Mouse (Mus musculus) kidney, adult 2 months (tissue): ENCODE results near the gene Wdr66. TPM values are rescaled to one million over a fixed set of nuclear protein-coding genes. Genes with fewer than 3 reads are reported as not detected.

Source experiments
- DNase-seq: peaks from one replicate; pipeline ENCODE4 v3.0.0; 2021
- H3K27ac ChIP-seq: fragments of 200-500 bp; 2 replicates; pipeline ENCODE4 v1.5.1; 2012; ENCODE audit warnings: low read depth, low read length, control low read depth, inconsistent platforms; ENCODE audit not compliant: insufficient read depth
- H3K27me3 ChIP-seq: fragments of 200-500 bp; replicated peaks from 2 replicates; pipeline ENCODE4 v1.6.1; 2012; ENCODE audit warnings: mild to moderate bottlenecking, moderate library complexity, low read length, inconsistent platforms; ENCODE audit not compliant: control insufficient read depth, insufficient read depth
- H3K36me3 ChIP-seq: fragments of 200-500 bp; 2 replicates; pipeline ENCODE4 v1.6.1; 2012; ENCODE audit warnings: mild to moderate bottlenecking, moderate library complexity, low read length, inconsistent platforms; ENCODE audit not compliant: control insufficient read depth, insufficient read depth
- H3K4me1 ChIP-seq: fragments of 200-500 bp; 2 replicates; pipeline ENCODE4 v1.6.1; 2011; ENCODE audit warnings: low read length; ENCODE audit not compliant: control insufficient read depth, insufficient read depth
- H3K4me3 ChIP-seq: fragments of 200-500 bp; 2 replicates; pipeline ENCODE4 v1.5.1; 2011; ENCODE audit warnings: mild to moderate bottlenecking, low read depth, low read length, control low read depth; ENCODE audit not compliant: insufficient read depth
- CTCF ChIP-seq: fragments of 200-500 bp; conservative IDR thresholded peaks from 2 replicates; pipeline ENCODE4 v1.5.1; 2011; ENCODE audit warnings: low read depth, mild to moderate bottlenecking, control low read depth, low read length, moderate library complexity, mixed read lengths; ENCODE audit not compliant: insufficient read depth, insufficient read length
- POLR2A ChIP-seq: fragments of 200-500 bp; IDR thresholded peaks from one replicate; pipeline ENCODE4 v1.6.1; 2011; ENCODE audit warnings: low read depth, low read length, control low read depth
- WGBS: fragments of 180-500 bp; shearing (Covaris S2); methylation state at CpG from one replicate; pipeline ENCODE4 v1.1.7; 2018; 5-methylcytosine and 5-hydroxymethylcytosine counted together
- polyA plus RNA-seq: library from polyadenylated mRNA; depleted of rRNA; stranded (reverse); fragments of >200 nt; gene quantifications from 2 replicates; pipeline ENCODE4 v1.2.3, GENCODE M21; 2012

The Wdr66 gene
- polyA plus RNA-seq, 1 experiment: 2.9 TPM

DNA sequence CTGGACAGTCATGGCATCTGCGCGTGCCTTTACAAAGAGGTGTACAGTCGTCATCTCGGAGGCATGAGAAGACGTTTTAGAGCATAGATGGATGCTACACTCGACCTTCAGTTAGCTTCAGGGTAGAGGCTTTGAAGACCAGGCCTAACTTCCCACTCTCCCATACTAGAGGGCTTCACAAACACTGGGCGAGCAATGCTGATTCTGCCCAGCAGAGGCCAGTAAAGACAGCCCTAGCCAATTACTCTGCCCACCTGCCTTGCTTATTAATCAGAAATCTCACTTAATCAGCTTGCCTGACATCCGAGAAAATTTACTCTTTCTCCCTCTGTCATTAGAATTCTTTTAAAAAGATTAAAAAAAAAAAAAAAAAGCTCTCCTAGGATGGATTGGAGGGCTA, 33.3 kb downstream of the Wdr66 start:
- Histone ChIP-seq H3K4me3 (no peak overlapping the region), H3K4me1 (no peaks in the 10 kb centered on the region), H3K27me3 (no peaks in the 10 kb centered on the region), H3K27ac (no peak overlapping the region), H3K36me3 (no peaks in the 10 kb centered on the region)
- WGBS: 42% methylated on average over 8 of the region's 8 CpGs
- peak; percentile 56 for DNase-seq
- TF ChIP-seq POLR2A (no peak), CTCF (peak; percentile 66; the same call in 1 of the 2 replicates)

DNA sequence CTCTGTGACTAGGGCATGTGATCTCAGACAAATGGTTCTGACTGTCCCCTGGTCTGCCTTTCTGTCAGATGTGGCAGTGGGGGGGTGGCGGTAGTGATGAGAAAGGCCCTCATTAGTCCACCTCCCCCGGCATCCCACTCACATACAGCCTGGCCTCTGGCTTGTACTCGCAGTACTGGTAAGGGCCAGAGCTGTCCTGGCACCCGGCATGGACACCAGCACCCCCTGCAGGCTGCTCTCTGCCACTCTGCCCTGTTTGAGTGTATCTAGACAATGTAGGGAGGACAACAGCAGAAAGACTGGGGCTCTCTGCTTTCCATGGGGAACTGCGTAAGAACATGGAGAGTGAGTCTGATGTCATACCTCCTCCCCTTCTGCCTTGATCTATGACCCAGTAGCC, 36.2 kb downstream of the Wdr66 start:
- no peak for DNase-seq
- Histone ChIP-seq H3K27ac (no peak overlapping the region), H3K4me3 (no peak overlapping the region), H3K4me1 (no peaks in the 10 kb centered on the region), H3K36me3 (no peaks in the 10 kb centered on the region), H3K27me3 (no peaks in the 10 kb centered on the region)
- TF ChIP-seq POLR2A (no peak), CTCF (peak; percentile 30; the same call in 1 of the 2 replicates)
- WGBS: 88% methylated on average over 5 of the region's 5 CpGs

DNA sequence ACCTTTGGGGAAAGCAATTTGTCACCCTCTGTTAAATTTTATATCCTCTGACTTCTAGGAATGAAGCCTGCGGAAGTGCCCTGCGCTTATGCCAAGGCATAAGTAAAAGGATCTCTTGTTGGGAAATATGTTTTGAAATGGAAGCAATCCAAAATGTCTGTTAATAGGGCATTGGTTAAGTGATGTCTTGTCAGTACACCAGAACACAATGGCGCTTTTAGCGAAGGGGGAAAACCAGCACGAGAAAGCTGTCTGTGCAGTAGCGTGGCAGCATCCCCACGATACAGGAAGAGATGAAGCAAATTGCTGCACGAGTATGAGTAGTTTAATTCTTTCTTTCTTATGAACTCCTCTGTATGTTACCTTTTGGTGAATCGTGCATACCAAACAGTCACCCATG, 42.8 kb downstream of the Wdr66 start:
- H3K36me3 ChIP-seq: no peaks in the 10 kb centered on the region
- H3K4me3 ChIP-seq: no peak overlapping the region
- H3K27ac ChIP-seq: no peak overlapping the region
- no peaks in the 10 kb centered on the region for H3K27me3 ChIP-seq
- no peak for TF ChIP-seq CTCF
- no peak for TF ChIP-seq POLR2A
- WGBS: 59% methylated on average over 9 of the region's 9 CpGs
- H3K4me1 ChIP-seq: no peaks in the 10 kb centered on the region
- no peak for DNase-seq

DNA sequence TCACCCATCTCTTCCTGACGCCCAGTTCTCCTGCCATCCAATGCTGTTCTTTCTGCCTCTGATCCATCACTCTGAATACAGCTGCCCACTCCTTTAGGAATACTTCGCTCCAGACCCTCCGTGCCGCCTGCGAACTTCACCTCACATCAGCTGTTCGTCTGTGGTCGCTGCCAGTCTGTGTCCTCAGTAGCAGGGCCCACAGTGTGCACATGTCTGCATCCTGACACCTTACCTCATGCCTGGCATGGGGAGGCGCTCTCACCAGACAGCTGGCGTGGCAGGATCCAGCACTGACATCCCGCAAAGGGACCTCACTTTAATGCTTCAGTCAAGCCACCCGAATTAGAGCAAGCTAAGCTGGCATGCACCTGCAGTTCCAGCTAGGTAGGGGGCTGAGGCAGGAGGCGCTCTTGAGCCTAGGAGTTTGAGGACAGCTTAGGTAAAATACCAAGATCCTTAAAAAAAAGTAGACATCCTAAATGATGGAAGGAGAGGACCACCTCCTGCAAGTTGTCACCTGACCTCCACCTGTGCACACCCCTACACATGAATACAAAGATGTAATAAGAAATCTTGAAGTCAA, 44.4 kb downstream of the Wdr66 start:
- peak; percentile 25 for DNase-seq
- TF ChIP-seq CTCF: peak; percentile 43; the same call in 1 of the 2 replicates
- no peak for TF ChIP-seq POLR2A
- 86% methylated on average over 12 of the region's 12 CpGs for WGBS
- Histone ChIP-seq H3K27me3 (no peaks in the 10 kb centered on the region), H3K27ac (no peak overlapping the region), H3K36me3 (no peaks in the 10 kb centered on the region), H3K4me1 (no peaks in the 10 kb centered on the region), H3K4me3 (no peak overlapping the region)

DNA sequence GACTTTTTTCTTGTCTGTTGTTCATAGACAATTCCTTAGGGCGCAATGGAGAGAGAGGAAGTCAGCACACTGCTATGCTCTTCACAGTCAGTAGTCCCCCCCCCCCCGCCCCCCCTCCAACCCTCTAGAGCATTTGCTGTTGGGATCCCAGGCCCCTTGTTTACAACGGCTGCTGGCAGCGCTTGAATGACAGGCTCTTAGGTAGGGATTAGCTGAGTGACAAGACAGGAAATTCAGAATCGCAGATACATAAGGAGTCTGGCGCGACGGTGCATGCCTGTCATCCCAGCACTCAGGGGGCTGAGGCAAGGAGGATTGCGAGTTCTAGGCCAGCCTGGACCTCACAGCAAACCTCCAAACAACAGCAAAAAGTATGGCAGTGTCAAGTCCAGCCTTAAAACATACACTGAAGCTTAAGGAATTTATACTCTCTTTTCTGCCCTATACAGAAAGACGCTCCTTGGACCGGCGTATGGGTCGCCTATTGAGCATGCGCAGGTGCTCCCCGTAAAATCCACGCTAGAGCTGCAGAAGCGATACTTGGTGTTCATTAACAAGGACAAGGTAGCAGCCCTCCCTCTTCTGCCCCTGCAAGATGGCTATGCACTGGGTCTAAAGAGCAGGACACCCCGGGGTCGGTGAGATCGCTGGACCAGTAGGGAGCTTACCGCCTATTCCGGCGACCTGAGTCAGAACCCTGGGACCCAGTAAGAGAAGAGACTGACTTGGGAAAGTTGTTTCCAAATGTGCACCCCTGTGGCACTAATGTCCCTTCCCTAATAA, 45.3 kb downstream of the Wdr66 start:
- H3K4me3 ChIP-seq: no peak overlapping the region
- no peak overlapping the region for H3K27ac ChIP-seq
- no peak for TF ChIP-seq CTCF
- no peak for TF ChIP-seq POLR2A
- no peaks in the 10 kb centered on the region for H3K36me3 ChIP-seq
- H3K4me1 ChIP-seq: no peaks in the 10 kb centered on the region
- no peaks in the 10 kb centered on the region for H3K27me3 ChIP-seq
- 65% methylated on average over 23 of the region's 23 CpGs for WGBS
- peak; percentile 67 for DNase-seq

DNA sequence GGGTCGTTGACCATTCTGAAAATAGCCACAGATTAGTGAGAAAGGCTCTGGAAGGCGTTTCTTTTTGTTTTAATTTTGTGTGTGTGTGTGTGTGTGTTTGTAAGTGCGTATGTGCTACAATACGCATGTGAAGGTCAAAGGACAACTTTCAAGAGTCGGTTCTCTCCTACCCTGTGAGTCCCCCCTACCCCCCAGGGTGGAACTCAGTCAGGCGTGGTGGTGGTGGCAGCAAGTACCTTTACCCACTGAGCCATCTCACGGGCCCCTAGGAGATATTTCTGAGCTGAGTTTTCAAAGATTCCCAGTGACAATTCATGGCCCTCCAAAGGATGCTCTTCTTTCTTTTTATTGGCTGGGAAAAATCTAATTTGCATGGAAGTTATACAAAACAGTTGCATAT, 45.9 kb downstream of the Wdr66 start:
- TF ChIP-seq CTCF (no peak), POLR2A (no peak)
- Histone ChIP-seq H3K4me1 (no peaks in the 10 kb centered on the region), H3K27ac (no peak overlapping the region), H3K36me3 (no peaks in the 10 kb centered on the region), H3K27me3 (no peaks in the 10 kb centered on the region), H3K4me3 (no peak overlapping the region)
- WGBS: 36% methylated on average over 7 of the region's 7 CpGs
- peak; percentile 40 for DNase-seq

DNA sequence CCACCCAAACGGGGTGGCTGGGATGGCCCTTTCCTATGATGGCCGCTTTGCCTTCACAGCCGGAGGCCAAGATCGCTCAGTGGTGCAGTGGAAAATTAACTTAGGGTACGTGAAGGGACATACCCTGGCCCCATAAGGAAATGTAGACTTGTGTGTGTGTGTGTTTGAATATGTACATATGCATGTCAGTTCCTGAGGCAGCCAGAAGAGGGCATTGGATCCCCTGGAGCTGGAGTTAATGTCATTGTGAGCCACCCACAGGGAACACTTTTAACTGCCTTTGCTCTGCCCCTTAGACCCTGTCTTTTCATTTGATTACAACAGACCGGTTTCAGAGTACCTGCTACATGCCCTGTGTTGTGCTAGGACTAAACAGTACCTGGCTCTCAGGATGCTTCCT, 46.6 kb downstream of the Wdr66 start:
- WGBS: 89% methylated on average over 6 of the region's 6 CpGs
- no peaks in the 10 kb centered on the region for H3K27me3 ChIP-seq
- TF ChIP-seq CTCF: peak; percentile 43; the same call in 1 of the 2 replicates
- no peak for TF ChIP-seq POLR2A
- no peak overlapping the region for H3K4me3 ChIP-seq
- H3K4me1 ChIP-seq: no peaks in the 10 kb centered on the region
- no peak overlapping the region for H3K27ac ChIP-seq
- peak; percentile 46 for DNase-seq
- H3K36me3 ChIP-seq: no peaks in the 10 kb centered on the region
